Mouse (Mus musculus): Measurements from ENCODE around the gene Rubcnl.

Rubcnl gene

GRCm38 (mm10) chr14:75071091-75071490 is 55.3 kb downstream of the Rubcnl start:
- no peak for DNase-seq

GRCm38 (mm10) chr14:75075299-75076180 is 59.7 kb downstream of the Rubcnl start:
- no peak for DNase-seq

GRCm38 (mm10) chr14:75077946-75078345 is 62.1 kb downstream of the Rubcnl start:
- no peak for DNase-seq
